Mouse (Mus musculus): Measurements from ENCODE around the gene Enoph1.

Gene Enoph1

GRCm38 (mm10) chr5:100110581-100110980, 70.8 kb downstream of the Enoph1 start:
- in situ Hi-C loops (cut with MboI; ENCODE audit: unreplicated experiment in 2 of 2): no loop called here

GRCm38 (mm10) chr5:100113403-100113802, 73.6 kb downstream of the Enoph1 start:
- in situ Hi-C loops (cut with MboI; ENCODE audit: unreplicated experiment in 2 of 2): no loop called here
